Mouse (Mus musculus) WW6 (cell line): Measurements from ENCODE around the gene Uhrf1.

Experiments
- DNase-seq: peaks from one replicate; pipeline ENCODE4 v3.0.0-alpha.2; 2013; ENCODE audit warnings: low read depth, low spot score

The Uhrf1 gene

GRCm38 (mm10) chr17:56345364-56345763, 42.2 kb downstream of the Uhrf1 start:
- no peak for DNase-seq

- no peak for DNase-seq
Observed at GRCm38 (mm10) chr17:56348128-56348527, 45.0 kb downstream of the Uhrf1 start.

- DNase-seq = no peak
Observed at GRCm38 (mm10) chr17:56348586-56348985, 45.5 kb downstream of the Uhrf1 start.

- DNase-seq = peak; percentile 36
Observed at GRCm38 (mm10) chr17:56350694-56351093, 47.6 kb downstream of the Uhrf1 start.

GRCm38 (mm10) chr17:56356921-56357885, 54.1 kb downstream of the Uhrf1 start:
- peak; percentile 45 for DNase-seq

GRCm38 (mm10) chr17:56359183-56359725, 56.1 kb downstream of the Uhrf1 start:
- DNase-seq = no peak

GRCm38 (mm10) chr17:56359864-56360263, 56.7 kb downstream of the Uhrf1 start:
- no peak for DNase-seq

- no peak for DNase-seq
Observed at GRCm38 (mm10) chr17:56360451-56360850, 57.3 kb downstream of the Uhrf1 start.

- DNase-seq = no peak
Observed at GRCm38 (mm10) chr17:56361542-56361941, 58.4 kb downstream of the Uhrf1 start.

GRCm38 (mm10) chr17:56365791-56366673, 62.9 kb downstream of the Uhrf1 start:
- DNase-seq = no peak

GRCm38 (mm10) chr17:56368291-56368790, 65.2 kb downstream of the Uhrf1 start:
- no peak for DNase-seq

GRCm38 (mm10) chr17:56370090-56370489, 67.0 kb downstream of the Uhrf1 start:
- no peak for DNase-seq

GRCm38 (mm10) chr17:56371029-56371660, 68.0 kb downstream of the Uhrf1 start:
- no peak for DNase-seq

- DNase-seq = no peak
Observed at GRCm38 (mm10) chr17:56372109-56372508, 69.0 kb downstream of the Uhrf1 start.
